8 mouse cellular contexts compared by ENCODE assay signal in genomic region chr11:75347596-75347995, GRCm38 (mm10). TPM values are rescaled to one million over a fixed set of nuclear protein-coding genes. Genes with fewer than 3 reads are reported as not detected.
DNase-seq lines count a peak whose midpoint lies in the region; ATAC-seq and TF ChIP-seq lines count a peak whose summit lies in the region.

No protein-coding gene starts in this region.

- no peaks in the 10 kb centered on the region for H3K36me3 ChIP-seq in embryonic facial prominence, embryonic 11.5 days (replicated peaks; ENCODE audit: control insufficient read depth, insufficient read depth, low read depth, low read length)
- H3K36me3 ChIP-seq in hindbrain, embryonic 16.5 days (ENCODE audit: control insufficient read depth, insufficient read depth, low read length) = no peaks in the 10 kb centered on the region
- no peaks in the 10 kb centered on the region for H3K36me3 ChIP-seq in midbrain, embryonic 16.5 days (ENCODE audit: control insufficient read depth, insufficient read depth, low read length)

- H3K27ac ChIP-seq in layer of hippocampus, adult 2 months = peak overlapping the region; percentile 88
- no peak overlapping the region for H3K27ac ChIP-seq in embryonic facial prominence, embryonic 11.5 days (replicated peaks; ENCODE audit: low read depth, low read length)
- peak overlapping the region; percentile 67; the same call in 1 of the 2 replicates for H3K27ac ChIP-seq in hindbrain, embryonic 16.5 days (ENCODE audit: low read depth, low read length)
- H3K27ac ChIP-seq in midbrain, embryonic 16.5 days (ENCODE audit: low read length) = no peak overlapping the region

- peak overlapping the region; percentile 64 for H3K4me2 ChIP-seq in embryonic facial prominence, embryonic 11.5 days (ENCODE audit: low read depth, low read length)
- H3K4me2 ChIP-seq in hindbrain, embryonic 16.5 days (ENCODE audit: low read length) = peak overlapping the region; percentile 62
- peak overlapping the region; percentile 92 for H3K4me2 ChIP-seq in midbrain, embryonic 16.5 days (ENCODE audit: low read length)

- peak overlapping the region; percentile 95 for H3K4me3 ChIP-seq in layer of hippocampus, adult 2 months
- peak overlapping the region; percentile 58 for H3K4me3 ChIP-seq in embryonic facial prominence, embryonic 11.5 days (ENCODE audit: low read depth, low read length)
- H3K4me3 ChIP-seq in hindbrain, embryonic 16.5 days (ENCODE audit: low read length) = peak overlapping the region; percentile 86
- H3K4me3 ChIP-seq in midbrain, embryonic 16.5 days (ENCODE audit: low read depth, low read length) = peak overlapping the region; percentile 98

- H3K9me3 ChIP-seq in embryonic facial prominence, embryonic 11.5 days (replicated peaks; ENCODE audit: control insufficient read depth, low read length) = no peaks in the 10 kb centered on the region
- no peaks in the 10 kb centered on the region for H3K9me3 ChIP-seq in hindbrain, embryonic 16.5 days (ENCODE audit: control insufficient read depth, low read length)
- no peaks in the 10 kb centered on the region for H3K9me3 ChIP-seq in midbrain, embryonic 16.5 days (replicated peaks; ENCODE audit: control insufficient read depth, low read length, poor library complexity, severe bottlenecking)

- H3K27me3 ChIP-seq in embryonic facial prominence, embryonic 11.5 days (ENCODE audit: control insufficient read depth, insufficient read depth, low read length) = no peaks in the 10 kb centered on the region
- no peaks in the 10 kb centered on the region for H3K27me3 ChIP-seq in hindbrain, embryonic 16.5 days (replicated peaks; ENCODE audit: control insufficient read depth, insufficient read depth, low read length)
- H3K27me3 ChIP-seq in midbrain, embryonic 16.5 days (ENCODE audit: control insufficient read depth, insufficient read depth, low read depth, low read length) = no peaks in the 10 kb centered on the region

- no peak for DNase-seq in layer of hippocampus, adult 2 months (ENCODE audit: low spot score in 2 of 2)
- DNase-seq in layer of hippocampus, adult 8-10 months (ENCODE audit: low spot score in 2 of 2) = no peak
- DNase-seq in embryonic facial prominence, embryonic 11.5 days (ENCODE audit: low spot score) = peak; percentile 5
- no peak for DNase-seq in cerebellum, adult 9-10 months
- DNase-seq in testis, postnatal 10 days (ENCODE audit: low spot score) = no peak
- DNase-seq in cerebellum, postnatal 36 days = no peak

- H3K4me1 ChIP-seq in embryonic facial prominence, embryonic 11.5 days (ENCODE audit: control insufficient read depth, insufficient read depth, low read length) = no peaks in the 10 kb centered on the region
- peaks cover 18% of the 10 kb centered on the region for H3K4me1 ChIP-seq in hindbrain, embryonic 16.5 days (ENCODE audit: control insufficient read depth, insufficient read depth, low read depth, low read length)
- H3K4me1 ChIP-seq in midbrain, embryonic 16.5 days (ENCODE audit: control insufficient read depth, insufficient read depth, low read length) = peaks cover 17% of the 10 kb centered on the region

- no peak for TF ChIP-seq CTCF in layer of hippocampus, adult 2 months (conservative IDR thresholded peaks at IDR 0.05)

- ATAC-seq in embryonic facial prominence, embryonic 11.5 days (replicated peaks; ENCODE audit: insufficient number of reproducible peaks, low FRiP score, low TSS enrichment, low read depth) = no peak
- ATAC-seq in hindbrain, embryonic 16.5 days = no peak
- ATAC-seq in midbrain, embryonic 16.5 days = no peak

- 2% methylated on average over 10 of the region's 10 CpGs for WGBS in embryonic facial prominence, embryonic 11.5 days
- WGBS in hindbrain, embryonic 16.5 days = under 1% methylated on average over 10 of the region's 10 CpGs
- WGBS in midbrain, embryonic 16.5 days = under 1% methylated on average over 10 of the region's 10 CpGs

- H3K9ac ChIP-seq in embryonic facial prominence, embryonic 11.5 days (replicated peaks; ENCODE audit: low read length) = peak overlapping the region; percentile 63
- peak overlapping the region; percentile 84 for H3K9ac ChIP-seq in hindbrain, embryonic 16.5 days (ENCODE audit: low read depth, low read length)
- peak overlapping the region; percentile 82 for H3K9ac ChIP-seq in midbrain, embryonic 16.5 days (ENCODE audit: low read depth, low read length)

RNA-seq across cellular contexts. Expression of gene Rpa1, which starts 0.5 kb away (rescaled TPM):
- total RNA-seq in layer of hippocampus, adult 2 months (2021) = 10 to 100 TPM; 64.1 to 67.0 TPM
- 10 to 100 TPM; 61.7 to 67.5 (median 66.1) TPM for total RNA-seq in layer of hippocampus, adult 8-10 months (2022)
- 138 and 150 TPM in 2 replicates for polyA plus RNA-seq in embryonic facial prominence, embryonic 11.5 days (2014; fragmentation: Nextera tagmentation; extraction: Ambion mirVana)
- 50.8 and 69.0 TPM in 2 replicates for polyA plus RNA-seq in hindbrain, embryonic 16.5 days (2015; fragmentation: Nextera tagmentation; extraction: Ambion mirVana)
- 50.6 and 50.7 TPM in 2 replicates for polyA plus RNA-seq in midbrain, embryonic 16.5 days (2015; fragmentation: Nextera tagmentation; extraction: Ambion mirVana)

RNA-seq across cellular contexts. Expression of gene Smyd4, which starts 0.6 kb away (rescaled TPM):
- total RNA-seq in layer of hippocampus, adult 2 months (2021) = 10 to 100 TPM; 14.9 to 16.7 TPM
- total RNA-seq in layer of hippocampus, adult 8-10 months (2022) = 10 to 100 TPM; 15.0 to 23.6 (median 19.6) TPM
- polyA plus RNA-seq in embryonic facial prominence, embryonic 11.5 days (2014; fragmentation: Nextera tagmentation; extraction: Ambion mirVana) = 13.2 and 13.6 TPM in 2 replicates
- 17.5 and 18.8 TPM in 2 replicates for polyA plus RNA-seq in hindbrain, embryonic 16.5 days (2015; fragmentation: Nextera tagmentation; extraction: Ambion mirVana)
- 17.3 TPM in 2 replicates for polyA plus RNA-seq in midbrain, embryonic 16.5 days (2015; fragmentation: Nextera tagmentation; extraction: Ambion mirVana)

Comparison
In these comparisons a context has a peak if more than half of its experiments do, and no peak if none do; other contexts are left out.
1. H3K27ac ChIP-seq: peak in layer of hippocampus, adult 2 months (single experiment) and hindbrain, embryonic 16.5 days (single experiment); none in embryonic facial prominence, embryonic 11.5 days (single experiment) and midbrain, embryonic 16.5 days (single experiment).
2. Peak in every context shown above with its lines, with median percentiles within 50 percentile points of each other: H3K4me3 ChIP-seq, H3K4me2 ChIP-seq and H3K9ac ChIP-seq.